Mouse (Mus musculus) limb, embryonic 15.5 days (tissue): ENCODE results near the gene Dok3. TPM values are rescaled to one million over a fixed set of nuclear protein-coding genes. Genes with fewer than 3 reads are reported as not detected.
A peak's percentile ranks its signal among the peaks of the same experiment; 100 is the strongest.
"Not testable (repeated sequence)": the region's sequence is repeated elsewhere in the genome, so short reads cannot be mapped to it uniquely, and the experiment has no call there.

ENCODE experiments used
- ATAC-seq: fragments of 200-750 bp; cut with Nextera tagmentation; 2 replicates; pipeline ENCODE4 v1.8.0; 2017; ENCODE audit warnings: low read depth, moderate TSS enrichment; ENCODE audit not compliant: insufficient number of reproducible peaks, low FRiP score, low TSS enrichment
- H3K27ac ChIP-seq: fragments of 300-500 bp; sonication (generic); 2 replicates; pipeline ENCODE4 v1.5.1; 2015; ENCODE audit warnings: moderate library complexity, mild to moderate bottlenecking, inconsistent platforms
- H3K27me3 ChIP-seq: fragments of 300-500 bp; sonication (generic); 2 replicates; pipeline ENCODE4 v1.6.1; 2015; ENCODE audit warnings: inconsistent platforms
- H3K36me3 ChIP-seq: fragments of 300-500 bp; sonication (generic); 2 replicates; pipeline ENCODE4 v1.6.1; 2015; ENCODE audit warnings: inconsistent platforms
- H3K4me1 ChIP-seq: fragments of 300-500 bp; sonication (generic); 2 replicates; pipeline ENCODE4 v1.6.1; 2015; ENCODE audit warnings: inconsistent platforms
- H3K4me2 ChIP-seq: fragments of 300-500 bp; sonication (generic); 2 replicates; pipeline ENCODE4 v1.6.1; 2015; ENCODE audit warnings: mild to moderate bottlenecking, inconsistent platforms
- H3K4me3 ChIP-seq: fragments of 300-500 bp; sonication (generic); 2 replicates; pipeline ENCODE4 v1.5.1; 2015; ENCODE audit warnings: mild to moderate bottlenecking, inconsistent platforms
- H3K9ac ChIP-seq: fragments of 300-500 bp; sonication (generic); 2 replicates; pipeline ENCODE4 v1.6.1; 2015; ENCODE audit warnings: inconsistent platforms
- H3K9me3 ChIP-seq: fragments of 300-500 bp; sonication (generic); 2 replicates; pipeline ENCODE4 v1.6.1; 2016; ENCODE audit warnings: inconsistent platforms
- WGBS: fragments of 180-500 bp; shearing (Covaris S2); methylation state at CpG from one replicate; pipeline ENCODE4 v1.1.7; 2015; 5-methylcytosine and 5-hydroxymethylcytosine counted together
- polyA plus RNA-seq: library from polyadenylated mRNA; unstranded; fragments of >200 nt; fragmentation: Nextera tagmentation; extraction: Ambion mirVana; gene quantifications from 2 replicates; pipeline ENCODE4 v1.2.1, GENCODE M21; 2015

Gene Dok3
- polyA plus RNA-seq: 4.7 and 5.7 TPM in 2 replicates

DNA sequence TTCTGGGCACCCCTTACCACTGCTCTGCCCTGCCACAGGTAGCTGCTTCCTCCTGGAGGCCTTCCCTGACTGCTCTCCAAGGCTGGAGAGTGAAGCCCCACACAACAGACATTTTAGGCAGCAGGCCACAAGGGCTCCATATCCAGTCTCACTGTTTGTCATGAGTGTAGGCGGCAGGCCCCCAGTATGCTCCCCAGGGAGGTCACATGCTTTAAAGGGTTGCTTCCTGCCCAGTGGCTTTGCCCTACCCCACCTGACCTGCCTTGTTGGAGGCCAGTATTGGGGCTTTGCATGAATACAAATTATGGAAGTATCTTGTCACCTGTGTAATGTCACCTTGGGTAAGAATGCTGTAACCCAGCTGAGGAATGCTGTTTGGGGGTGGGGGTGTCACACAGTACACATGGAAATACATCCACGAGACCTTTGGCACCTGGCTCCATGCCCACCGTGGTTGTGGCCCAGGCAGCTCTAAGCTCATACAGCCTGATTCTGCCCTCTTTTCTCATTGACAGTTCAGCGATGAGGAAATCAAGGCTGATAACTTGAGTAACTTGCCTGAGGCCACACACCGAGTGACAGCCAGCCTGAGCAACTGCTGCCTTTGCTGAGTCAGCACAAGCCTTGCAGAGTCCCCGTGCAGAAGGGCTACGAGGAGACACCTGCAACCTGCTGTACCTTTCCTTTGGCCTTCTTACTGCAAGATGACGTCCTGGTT lies at the start of gene Dok3:
Gene Dok3, minus strand, starts transcription at position 99 of the 718 bp plus-strand sequence.
- H3K27me3 ChIP-seq: no peaks in the 10 kb centered on the region
- no peak within 1 kb of the TSS for H3K4me3 ChIP-seq
- H3K4me1 ChIP-seq: 0 out of 2 replicates have a peak, but pooled peaks cover 6% of the 10 kb centered on the region
- H3K4me2 ChIP-seq: no peak within 1 kb of the TSS
- peaks cover 52% of the 10 kb centered on the region for H3K36me3 ChIP-seq
- H3K9ac ChIP-seq: no peak within 1 kb of the TSS
- WGBS: 73% methylated on average over 8 of the region's 8 CpGs
- no peaks in the 10 kb centered on the region for H3K9me3 ChIP-seq
- no peak within 1 kb of the TSS; the same call in 1 of the 2 replicates for H3K27ac ChIP-seq
- no peak for ATAC-seq

DNA sequence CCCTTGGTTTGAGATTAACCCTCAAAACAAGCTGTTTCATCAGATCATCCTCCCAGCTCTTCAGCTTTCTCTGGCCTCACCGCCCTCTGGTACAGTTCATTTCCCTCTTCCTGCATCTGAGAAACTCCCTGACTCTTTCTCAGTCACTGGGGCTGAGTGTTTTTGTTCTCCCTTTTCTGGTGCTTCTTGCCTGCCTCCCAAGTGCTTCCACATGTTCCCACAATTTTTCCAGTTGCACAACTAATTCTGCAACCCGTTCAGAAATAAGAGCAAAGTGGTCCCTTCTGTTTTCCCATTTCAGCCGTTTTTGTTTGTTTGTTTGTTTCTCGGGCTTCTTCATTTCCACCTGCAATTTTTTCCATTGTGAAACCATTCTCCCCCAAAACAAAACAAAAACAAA lies 49.0 kb upstream of the Dok3 start:
- WGBS: 79% methylated on average over 4 of the region's 4 CpGs
- Histone ChIP-seq H3K4me3 (no peak overlapping the region), H3K27me3 (0 out of 2 replicates have a peak, but pooled peaks cover 3% of the 10 kb centered on the region), H3K36me3 (no peaks in the 10 kb centered on the region), H3K9me3 (no peaks in the 10 kb centered on the region), H3K4me2 (no peak overlapping the region), H3K4me1 (no peaks in the 10 kb centered on the region), H3K9ac (no peak overlapping the region), H3K27ac (no peak overlapping the region)
- ATAC-seq: no peak

DNA sequence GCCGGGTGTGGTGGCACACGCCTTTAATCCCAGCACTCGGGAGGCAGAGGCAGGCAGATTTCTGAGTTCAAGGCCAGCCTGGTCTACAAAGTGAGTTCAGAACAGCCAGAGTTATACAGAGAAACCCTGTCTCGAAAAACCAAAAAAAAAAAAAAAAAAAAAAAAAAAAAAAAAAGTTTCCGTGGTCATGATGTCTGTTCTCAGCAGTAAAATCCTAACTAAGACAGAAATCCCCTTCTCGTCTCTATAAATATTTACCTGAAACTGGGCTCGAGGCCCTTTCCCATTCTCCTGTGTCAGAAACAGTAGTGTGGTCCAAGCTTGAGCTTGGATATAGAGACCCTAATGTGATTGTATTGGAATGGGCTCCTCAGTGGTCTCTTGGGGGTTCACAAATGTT lies 47.8 kb upstream of the Dok3 start:
- H3K27ac ChIP-seq: not testable (repeated sequence)

DNA sequence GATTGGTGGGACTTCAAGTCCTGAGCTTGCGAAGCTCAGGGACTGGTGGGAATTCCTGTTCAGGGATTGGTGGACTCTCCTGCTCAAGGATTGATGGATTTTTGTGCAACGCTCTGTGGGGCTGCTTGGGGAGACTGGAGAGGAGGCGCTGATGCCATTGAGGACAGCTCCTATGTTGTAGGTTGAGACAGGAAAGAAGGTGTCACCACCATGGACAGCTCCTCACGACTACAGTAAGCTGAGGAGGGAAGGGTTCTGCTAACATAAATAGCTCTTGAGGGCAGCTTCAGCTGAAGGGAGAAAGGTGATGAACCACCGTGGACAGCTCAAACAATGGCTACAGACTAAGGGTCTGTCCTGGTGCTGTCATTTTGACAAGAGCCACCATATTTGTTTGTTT lies 46.8 kb upstream of the Dok3 start:
- 60% methylated on average over 5 of the region's 5 CpGs for WGBS
- no peak overlapping the region for H3K27ac ChIP-seq

More for the DNA sequence above, 47.8 kb upstream of the Dok3 start:
- H3K4me3 ChIP-seq, H3K9ac ChIP-seq, H3K4me2 ChIP-seq, H3K9me3 ChIP-seq, H3K36me3 ChIP-seq, ATAC-seq, H3K4me1 ChIP-seq, H3K27me3 ChIP-seq: not testable (repeated sequence)
- 81% methylated on average over 7 of the region's 7 CpGs for WGBS

DNA sequence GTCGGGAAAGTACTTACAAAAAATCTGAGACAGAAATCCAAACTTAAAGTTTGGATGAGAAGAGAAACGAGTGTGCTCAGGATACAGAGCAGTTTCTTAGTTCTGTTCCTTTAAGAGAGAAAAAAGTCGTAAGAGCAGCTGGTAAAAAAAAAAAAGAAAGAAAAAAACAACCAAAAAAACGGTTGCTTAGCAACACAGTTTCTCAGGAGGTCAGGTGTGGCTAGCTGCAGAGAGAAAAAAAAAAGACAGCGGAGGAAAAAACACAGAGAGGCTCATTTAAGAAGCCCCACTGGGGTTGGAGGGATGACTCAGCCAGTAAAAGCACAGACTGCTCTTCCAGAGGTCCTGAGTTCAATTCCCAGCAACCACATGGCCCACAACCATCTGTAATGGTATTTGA lies 45.2 kb upstream of the Dok3 start:
- Histone ChIP-seq H3K27ac (no peak overlapping the region), H3K27me3 (no peaks in the 10 kb centered on the region), H3K4me2 (no peak overlapping the region), H3K4me3 (no peak overlapping the region), H3K36me3 (0 out of 2 replicates have a peak, but pooled peaks cover under 1% of the 10 kb centered on the region), H3K4me1 (peaks cover 13% of the 10 kb centered on the region), H3K9me3 (no peaks in the 10 kb centered on the region), H3K9ac (no peak overlapping the region)
- no peak for ATAC-seq
- 58% methylated on average over 5 of the region's 5 CpGs for WGBS

More for the DNA sequence above, 46.8 kb upstream of the Dok3 start:
- Histone ChIP-seq H3K4me1 (peaks cover 5% of the 10 kb centered on the region; the same call in 1 of the 2 replicates), H3K9ac (no peak overlapping the region), H3K4me3 (no peak overlapping the region), H3K36me3 (no peaks in the 10 kb centered on the region), H3K9me3 (no peaks in the 10 kb centered on the region), H3K4me2 (no peak overlapping the region), H3K27me3 (no peaks in the 10 kb centered on the region)
- no peak for ATAC-seq

GRCm38 (mm10) chr13:55573432-55573831 lies 44.3 kb upstream of the Dok3 start, which contains the start of gene Tmed9:
Tmed9 (plus strand) TSS chr13:55573732.
- H3K9me3 ChIP-seq: no peaks in the 10 kb centered on the region
- no peak within 1 kb of the TSS for H3K27ac ChIP-seq
- H3K4me1 ChIP-seq: peaks cover 18% of the 10 kb centered on the region
- 98% methylated on average over 2 of the region's 2 CpGs for WGBS
- H3K4me2 ChIP-seq: no peak within 1 kb of the TSS
- no peak for ATAC-seq
- H3K27me3 ChIP-seq: no peaks in the 10 kb centered on the region
- H3K9ac ChIP-seq: no peak within 1 kb of the TSS
- no peak within 1 kb of the TSS for H3K4me3 ChIP-seq
- 0 out of 2 replicates have a peak, but pooled peaks cover 3% of the 10 kb centered on the region for H3K36me3 ChIP-seq

DNA sequence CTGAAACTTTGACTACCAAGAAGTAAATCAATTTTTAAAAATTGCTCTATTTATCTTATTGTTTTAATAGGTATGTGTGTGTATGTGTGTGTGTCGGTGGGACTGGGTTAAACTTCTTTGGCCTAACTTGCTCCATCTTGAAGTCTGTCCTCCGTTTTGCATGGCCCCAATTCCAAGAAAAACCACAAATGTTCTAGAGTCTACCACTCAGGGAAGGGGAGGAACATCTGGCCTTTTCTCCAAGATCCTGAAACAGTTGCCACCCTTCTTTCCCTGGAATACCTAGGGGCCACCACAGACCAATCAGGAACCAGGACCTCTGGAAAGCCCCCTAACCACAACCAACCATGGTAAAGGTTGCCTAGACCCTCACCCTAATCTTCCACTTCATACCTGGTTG lies 42.9 kb upstream of the Dok3 start:
- H3K9ac ChIP-seq: no peak overlapping the region
- peaks cover 18% of the 10 kb centered on the region for H3K4me1 ChIP-seq
- no peak overlapping the region for H3K4me3 ChIP-seq
- WGBS: 76% methylated on average over 2 of the region's 2 CpGs
- H3K27me3 ChIP-seq: no peaks in the 10 kb centered on the region
- H3K27ac ChIP-seq: no peak overlapping the region
- ATAC-seq: no peak
- H3K36me3 ChIP-seq: 0 out of 2 replicates have a peak, but pooled peaks cover 10% of the 10 kb centered on the region
- H3K4me2 ChIP-seq: no peak overlapping the region
- H3K9me3 ChIP-seq: no peaks in the 10 kb centered on the region

DNA sequence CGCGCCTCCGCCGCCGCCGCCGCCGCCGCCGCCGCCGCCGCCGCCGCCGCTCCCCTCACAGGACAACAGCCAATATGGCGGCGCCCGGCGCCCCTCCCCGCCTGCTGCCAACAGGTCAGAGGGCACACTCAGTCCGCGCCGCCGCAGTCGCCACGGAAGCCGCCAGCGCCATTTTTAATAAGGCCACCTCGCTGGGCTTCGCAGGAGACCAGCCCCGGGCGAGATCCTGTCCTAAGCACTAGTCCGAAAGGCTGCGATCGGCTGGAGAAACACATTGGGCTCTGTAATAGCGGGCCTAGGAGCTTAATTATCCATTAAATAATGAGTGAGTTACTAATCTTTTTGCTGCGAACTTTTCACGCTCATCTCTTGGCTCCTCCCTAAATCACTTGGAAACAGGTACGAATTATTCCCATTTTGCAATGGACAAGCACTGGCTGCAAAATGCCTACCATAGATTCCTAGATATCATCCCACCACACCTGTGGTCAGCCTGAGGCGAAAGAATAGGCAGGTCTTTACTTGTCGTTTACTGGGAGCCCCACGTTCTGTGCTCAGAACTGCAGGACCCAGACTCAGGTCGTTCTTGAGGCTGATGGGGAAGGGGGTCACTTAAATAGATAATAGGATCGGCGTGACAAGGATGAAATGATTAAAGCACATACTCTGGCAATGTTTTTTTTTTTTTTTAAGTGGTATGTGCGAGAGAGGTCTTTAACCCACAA lies 42.1 kb upstream of the Dok3 start, which contains the start of gene Fam193b:
Gene Fam193b, minus strand, starts transcription at position 94 of the 725 bp plus-strand sequence.
- peak within 1 kb of the TSS; percentile 94 for H3K27ac ChIP-seq
- ATAC-seq: peak; percentile 88
- H3K36me3 ChIP-seq: 0 out of 2 replicates have a peak, but pooled peaks cover 13% of the 10 kb centered on the region
- H3K9ac ChIP-seq: peak within 1 kb of the TSS; percentile 98
- 3% methylated on average over 41 of the region's 47 CpGs for WGBS
- peak within 1 kb of the TSS; percentile 86 for H3K4me2 ChIP-seq
- no peaks in the 10 kb centered on the region for H3K9me3 ChIP-seq
- H3K4me3 ChIP-seq: peak within 1 kb of the TSS; percentile 92
- peaks cover 18% of the 10 kb centered on the region for H3K4me1 ChIP-seq
- H3K27me3 ChIP-seq: no peaks in the 10 kb centered on the region

GRCm38 (mm10) chr13:55570286-55570973 lies 41.3 kb upstream of the Dok3 start:
- Histone ChIP-seq H3K27ac (peak overlapping the region; percentile 94), H3K4me1 (peaks cover 18% of the 10 kb centered on the region), H3K36me3 (0 out of 2 replicates have a peak, but pooled peaks cover 16% of the 10 kb centered on the region), H3K27me3 (no peaks in the 10 kb centered on the region), H3K4me2 (peak overlapping the region; percentile 86), H3K9me3 (no peaks in the 10 kb centered on the region), H3K9ac (peak overlapping the region; percentile 98), H3K4me3 (peak overlapping the region; percentile 92)
- WGBS: under 1% methylated on average over 33 of the region's 47 CpGs
- ATAC-seq: peak; percentile 74

- H3K4me3 ChIP-seq: peak overlapping the region; percentile 92
- 0 out of 2 replicates have a peak, but pooled peaks cover 16% of the 10 kb centered on the region for H3K36me3 ChIP-seq
- no peaks in the 10 kb centered on the region for H3K27me3 ChIP-seq
- peak overlapping the region; percentile 98 for H3K9ac ChIP-seq
- WGBS: 6% methylated on average over 16 of the region's 16 CpGs
- H3K9me3 ChIP-seq: no peaks in the 10 kb centered on the region
- no peak for ATAC-seq
- H3K4me1 ChIP-seq: peaks cover 18% of the 10 kb centered on the region
- peak overlapping the region; percentile 86 for H3K4me2 ChIP-seq
- peak overlapping the region; percentile 94 for H3K27ac ChIP-seq
Measured at GRCm38 (mm10) chr13:55569726-55570285, 40.7 kb upstream of the Dok3 start.

DNA sequence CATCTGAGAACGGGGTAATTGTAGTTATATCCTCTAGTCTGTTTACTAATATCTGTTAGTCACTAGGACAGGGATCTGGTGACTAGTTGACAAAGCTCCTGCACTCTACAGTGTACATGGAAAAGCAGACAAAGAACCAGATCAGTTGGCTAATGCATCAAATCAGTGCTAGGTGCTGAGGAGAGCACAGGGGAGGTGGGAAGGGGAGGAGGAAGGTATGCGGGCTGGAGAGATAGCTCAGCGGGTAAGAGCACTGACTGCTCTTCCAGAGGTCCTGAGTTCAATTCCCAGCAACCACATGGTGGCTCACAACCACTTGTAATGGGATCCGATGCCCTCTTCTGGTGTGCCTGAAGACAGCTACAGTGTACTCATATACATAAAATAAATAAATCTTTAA lies 39.4 kb upstream of the Dok3 start:
- H3K4me2 ChIP-seq, ATAC-seq, H3K9ac ChIP-seq, H3K9me3 ChIP-seq, H3K27ac ChIP-seq, H3K27me3 ChIP-seq, H3K4me3 ChIP-seq: not testable (repeated sequence)
- Histone ChIP-seq H3K36me3 (0 out of 2 replicates have a peak, but pooled peaks cover 16% of the 10 kb centered on the region), H3K4me1 (peaks cover 18% of the 10 kb centered on the region)
- 86% methylated on average over 4 of the region's 4 CpGs for WGBS
